ENCODE assay signal across 8 mouse cellular contexts in genomic region chr16:28447114-28447455, GRCm38 (mm10).
DNase-seq lines count a peak whose midpoint lies in the region; ATAC-seq and TF ChIP-seq lines count a peak whose summit lies in the region.

No protein-coding gene starts in this region.

- 0% methylated on average over 6 of the region's 6 CpGs for WGBS in kidney, embryonic 16.5 days
- WGBS in embryonic facial prominence, embryonic 13.5 days: 6% methylated on average over 6 of the region's 6 CpGs
- WGBS in intestine, postnatal 0 days: under 1% methylated on average over 4 of the region's 6 CpGs
- 0% methylated on average over 5 of the region's 6 CpGs for WGBS in olfactory bulb, adult 2 months

- peak; percentile 30 for ATAC-seq in kidney, embryonic 16.5 days (ENCODE audit: low FRiP score, low TSS enrichment)
- no peak for ATAC-seq in embryonic facial prominence, embryonic 13.5 days (ENCODE audit: insufficient number of reproducible peaks, insufficient read depth, low FRiP score, low TSS enrichment, low read depth)
- ATAC-seq in intestine, postnatal 0 days: no peak

- H3K27me3 ChIP-seq in kidney, embryonic 16.5 days (ENCODE audit: insufficient read depth, low read length): peaks cover 39% of the 10 kb centered on the region
- peaks cover 71% of the 10 kb centered on the region for H3K27me3 ChIP-seq in embryonic facial prominence, embryonic 13.5 days
- peaks cover 58% of the 10 kb centered on the region for H3K27me3 ChIP-seq in intestine, postnatal 0 days (replicated peaks; ENCODE audit: control insufficient read depth, insufficient read depth, low read length)

- TF ChIP-seq POLR2A in olfactory bulb, adult 2 months (IDR thresholded peaks at IDR 0.05; ENCODE audit: insufficient read depth, low read depth, low read length): no peak

- H3K36me3 ChIP-seq in kidney, embryonic 16.5 days (ENCODE audit: insufficient read depth, low read length): no peaks in the 10 kb centered on the region
- no peaks in the 10 kb centered on the region for H3K36me3 ChIP-seq in embryonic facial prominence, embryonic 13.5 days
- H3K36me3 ChIP-seq in intestine, postnatal 0 days (ENCODE audit: control insufficient read depth, insufficient read depth): no peaks in the 10 kb centered on the region

- H3K9me3 ChIP-seq in kidney, embryonic 16.5 days (ENCODE audit: low read length): no peaks in the 10 kb centered on the region
- no peaks in the 10 kb centered on the region for H3K9me3 ChIP-seq in embryonic facial prominence, embryonic 13.5 days
- H3K9me3 ChIP-seq in intestine, postnatal 0 days (ENCODE audit: control insufficient read depth): no peaks in the 10 kb centered on the region

- TF ChIP-seq CTCF in intestine, postnatal 0 days (IDR thresholded peaks at IDR 0.05; ENCODE audit: low read depth): no peak
- TF ChIP-seq CTCF in olfactory bulb, adult 2 months (IDR thresholded peaks at IDR 0.05; ENCODE audit: insufficient read depth, low read depth, low read length): no peak

- H3K4me1 ChIP-seq in kidney, embryonic 16.5 days (ENCODE audit: insufficient read depth, low read length): 0 out of 2 replicates have a peak, but pooled peaks cover 5% of the 10 kb centered on the region
- H3K4me1 ChIP-seq in embryonic facial prominence, embryonic 13.5 days: peaks cover 10% of the 10 kb centered on the region; the same call in 1 of the 2 replicates
- 0 out of 2 replicates have a peak, but pooled peaks cover 4% of the 10 kb centered on the region for H3K4me1 ChIP-seq in intestine, postnatal 0 days (replicated peaks; ENCODE audit: control insufficient read depth, insufficient read depth, low read length)
- H3K4me1 ChIP-seq in olfactory bulb, adult 2 months (ENCODE audit: control insufficient read depth, insufficient read depth, low read length): peaks cover 3% of the 10 kb centered on the region

- no peak overlapping the region for H3K27ac ChIP-seq in kidney, embryonic 16.5 days (ENCODE audit: low read length)
- 0 out of 2 replicates have a peak overlapping the region, but pooled peaks have one; percentile 44 for H3K27ac ChIP-seq in embryonic facial prominence, embryonic 13.5 days
- no peak overlapping the region for H3K27ac ChIP-seq in intestine, postnatal 0 days (ENCODE audit: low read depth, low read length)
- peak overlapping the region; percentile 98 for H3K27ac ChIP-seq in olfactory bulb, adult 2 months (ENCODE audit: insufficient read depth, low read depth, low read length)

- H3K4me2 ChIP-seq in kidney, embryonic 16.5 days (replicated peaks; ENCODE audit: low read depth, low read length): peak overlapping the region; percentile 99
- H3K4me2 ChIP-seq in embryonic facial prominence, embryonic 13.5 days: peak overlapping the region; percentile 100
- H3K4me2 ChIP-seq in intestine, postnatal 0 days (replicated peaks; ENCODE audit: low read depth): peak overlapping the region; percentile 99

- peak overlapping the region; percentile 75; the same call in 1 of the 2 replicates for H3K9ac ChIP-seq in kidney, embryonic 16.5 days (replicated peaks; ENCODE audit: low read length)
- peak overlapping the region; percentile 72 for H3K9ac ChIP-seq in embryonic facial prominence, embryonic 13.5 days
- H3K9ac ChIP-seq in intestine, postnatal 0 days (ENCODE audit: low read depth, low read length): no peak overlapping the region

- no peak for DNase-seq in kidney, postnatal 36 days
- no peak for DNase-seq in frontal cortex, postnatal 14 days (ENCODE audit: low spot score in 2 of 2)
- DNase-seq in right cerebral cortex, postnatal 10 days (ENCODE audit: low spot score in 2 of 2): no peak
- no peak for DNase-seq in kidney, postnatal 25 days

- H3K4me3 ChIP-seq in kidney, embryonic 16.5 days (ENCODE audit: low read length): peak overlapping the region; percentile 68
- H3K4me3 ChIP-seq in embryonic facial prominence, embryonic 13.5 days: peak overlapping the region; percentile 67
- H3K4me3 ChIP-seq in intestine, postnatal 0 days (ENCODE audit: low read depth, low read length): peak overlapping the region; percentile 63
- H3K4me3 ChIP-seq in olfactory bulb, adult 2 months (ENCODE audit: insufficient read depth, low read depth, low read length): peak overlapping the region; percentile 97

Comparison
In these comparisons a context has a peak if more than half of its experiments do, and no peak if none do; other contexts are left out.
1. H3K27ac ChIP-seq: peak in embryonic facial prominence, embryonic 13.5 days (single experiment) and olfactory bulb, adult 2 months (single experiment); none in kidney, embryonic 16.5 days (single experiment) and intestine, postnatal 0 days (single experiment).
2. Peak in every context shown above with its lines, with median percentiles within 50 percentile points of each other: H3K4me2 ChIP-seq and H3K4me3 ChIP-seq.